Mouse (Mus musculus): ENCODE data around the gene Nos1ap. TPM values are rescaled to one million over a fixed set of nuclear protein-coding genes. Genes with fewer than 3 reads are reported as not detected.

Gene Nos1ap
- polyA plus RNA-seq (2015; fragmentation: Nextera tagmentation; extraction: Ambion mirVana) = 8.0 and 9.9 TPM in 2 replicates

DNA sequence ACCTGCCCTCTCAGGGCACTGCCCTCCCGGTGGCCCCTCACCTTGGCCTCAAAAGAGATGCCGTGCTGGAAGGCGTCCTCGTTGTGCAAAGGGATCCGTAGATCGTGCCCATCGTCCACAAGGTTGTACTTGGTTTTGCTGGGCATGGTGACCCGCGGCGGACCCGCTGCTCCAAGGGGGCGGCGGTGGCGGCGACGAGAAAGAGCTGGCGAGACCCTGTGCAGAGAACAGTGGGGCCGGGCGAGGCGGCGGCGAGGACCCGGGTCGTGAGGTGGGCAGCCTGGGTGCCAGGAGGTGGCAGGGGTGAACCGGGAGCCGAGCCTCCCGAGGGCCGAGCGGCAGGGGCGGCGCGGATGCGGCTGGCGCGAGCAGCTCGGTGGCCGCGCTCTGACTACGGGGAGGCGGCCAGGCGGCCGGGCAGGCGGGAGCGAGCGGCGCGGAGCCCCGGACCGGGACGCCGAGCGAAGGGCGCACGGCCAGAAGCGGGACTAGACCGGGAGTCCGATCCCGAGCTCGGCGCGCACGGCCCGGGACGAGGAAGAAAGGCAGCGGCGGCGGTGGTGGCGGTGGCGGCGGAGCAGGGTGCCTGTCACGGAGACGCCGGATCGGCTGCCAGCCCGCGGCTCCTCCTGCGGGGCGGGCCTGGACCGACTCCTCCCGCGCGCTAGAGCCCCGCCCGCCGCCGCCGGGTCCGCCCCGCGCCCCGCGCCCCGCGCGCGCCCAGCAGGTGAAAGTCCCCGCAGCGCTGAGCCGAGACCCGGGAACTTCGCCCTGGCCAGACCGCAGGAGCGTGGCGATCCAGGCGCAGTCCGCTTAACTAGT is at the start of gene Nos1ap:
TSS of gene Nos1ap (minus strand) at position 643 of the 822 bp plus-strand sequence.
- ATAC-seq (peak; percentile 96), DNase-seq (ENCODE audit: low spot score) (peak; percentile 86)
- H3K36me3 ChIP-seq (ENCODE audit: insufficient read depth, low read length) = no peaks in the 10 kb centered on the region
- no peaks in the 10 kb centered on the region for H3K9me3 ChIP-seq (ENCODE audit: low read length)
- WGBS = 2% methylated on average over 51 of the region's 106 CpGs
- H3K27ac ChIP-seq (ENCODE audit: low read length) = peak within 1 kb of the TSS; percentile 78
- TF ChIP-seq CTCF (IDR thresholded peaks at IDR 0.05) (no peak), EP300 (IDR thresholded peaks at IDR 0.05) (no peak)
- H3K4me3 ChIP-seq (ENCODE audit: low read depth, low read length) = peak within 1 kb of the TSS; percentile 80
- no peaks in the 10 kb centered on the region for H3K27me3 ChIP-seq (replicated peaks; ENCODE audit: insufficient read depth, low read length)
- peak within 1 kb of the TSS; percentile 89 for H3K4me2 ChIP-seq (replicated peaks; ENCODE audit: low read depth, low read length)
- H3K9ac ChIP-seq (replicated peaks; ENCODE audit: low read depth) = peak within 1 kb of the TSS; percentile 71
- H3K4me1 ChIP-seq (ENCODE audit: insufficient read depth, low read depth, low read length) = peaks cover 9% of the 10 kb centered on the region; the same call in 1 of the 2 replicates

DNA sequence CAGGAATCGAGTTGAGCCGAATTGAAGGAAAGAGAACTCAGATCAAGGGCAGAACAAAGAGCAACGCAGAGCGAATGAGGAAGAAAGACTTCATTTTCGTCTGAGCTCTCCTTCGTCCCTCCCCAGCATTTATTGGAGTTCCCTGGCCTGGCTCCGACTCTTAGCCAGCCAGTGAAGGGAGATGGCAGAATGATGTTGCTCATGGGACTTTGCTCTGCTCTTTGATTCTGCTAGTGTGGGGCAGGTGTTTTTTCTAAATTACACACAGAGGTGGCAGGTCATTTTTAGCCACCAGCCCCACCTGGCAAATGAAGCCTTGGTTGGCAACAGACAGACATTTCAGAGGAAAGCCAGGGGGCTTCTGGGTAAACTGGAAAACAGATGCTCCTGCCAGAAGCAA is 49.3 kb upstream of the Nos1ap start:
- H3K27ac ChIP-seq (ENCODE audit: low read length) = no peak overlapping the region
- TF ChIP-seq CTCF (IDR thresholded peaks at IDR 0.05) (no peak), EP300 (IDR thresholded peaks at IDR 0.05) (no peak)
- 78% methylated on average over 7 of the region's 7 CpGs for WGBS

GRCm38 (mm10) chr1:170632856-170633255 is 43.2 kb upstream of the Nos1ap start:
- no peaks in the 10 kb centered on the region for H3K9me3 ChIP-seq (ENCODE audit: low read length)
- H3K36me3 ChIP-seq (ENCODE audit: insufficient read depth, low read length) = no peaks in the 10 kb centered on the region
- no peaks in the 10 kb centered on the region for H3K4me1 ChIP-seq (ENCODE audit: insufficient read depth, low read depth, low read length)
- 60% methylated on average over 4 of the region's 4 CpGs for WGBS
- H3K27ac ChIP-seq (ENCODE audit: low read length) = no peak overlapping the region
- no peak for DNase-seq (ENCODE audit: low spot score)
- TF ChIP-seq CTCF (IDR thresholded peaks at IDR 0.05) (no peak), EP300 (IDR thresholded peaks at IDR 0.05) (no peak)
- no peak for ATAC-seq
- H3K4me2 ChIP-seq (replicated peaks; ENCODE audit: low read depth, low read length) = no peak overlapping the region
- no peaks in the 10 kb centered on the region for H3K27me3 ChIP-seq (replicated peaks; ENCODE audit: insufficient read depth, low read length)
- H3K9ac ChIP-seq (replicated peaks; ENCODE audit: low read depth) = no peak overlapping the region
- H3K4me3 ChIP-seq (ENCODE audit: low read depth, low read length) = no peak overlapping the region

More for the DNA sequence above, 49.3 kb upstream of the Nos1ap start:
- Histone ChIP-seq H3K4me2 (replicated peaks; ENCODE audit: low read depth, low read length) (no peak overlapping the region), H3K36me3 (ENCODE audit: insufficient read depth, low read length) (no peaks in the 10 kb centered on the region), H3K27me3 (replicated peaks; ENCODE audit: insufficient read depth, low read length) (no peaks in the 10 kb centered on the region), H3K4me3 (ENCODE audit: low read depth, low read length) (no peak overlapping the region), H3K4me1 (ENCODE audit: insufficient read depth, low read depth, low read length) (no peaks in the 10 kb centered on the region), H3K9me3 (ENCODE audit: low read length) (no peaks in the 10 kb centered on the region), H3K9ac (replicated peaks; ENCODE audit: low read depth) (no peak overlapping the region)
- ATAC-seq = no peak
- DNase-seq (ENCODE audit: low spot score) = no peak

GRCm38 (mm10) chr1:170632385-170632784 is 42.7 kb upstream of the Nos1ap start:
- Histone ChIP-seq H3K27ac (ENCODE audit: low read length) (no peak overlapping the region), H3K4me1 (ENCODE audit: insufficient read depth, low read depth, low read length) (no peaks in the 10 kb centered on the region), H3K9ac (replicated peaks; ENCODE audit: low read depth) (no peak overlapping the region), H3K27me3 (replicated peaks; ENCODE audit: insufficient read depth, low read length) (no peaks in the 10 kb centered on the region), H3K4me3 (ENCODE audit: low read depth, low read length) (no peak overlapping the region), H3K4me2 (replicated peaks; ENCODE audit: low read depth, low read length) (no peak overlapping the region), H3K36me3 (ENCODE audit: insufficient read depth, low read length) (no peaks in the 10 kb centered on the region), H3K9me3 (ENCODE audit: low read length) (no peaks in the 10 kb centered on the region)
- ATAC-seq = peak; percentile 65
- TF ChIP-seq EP300 (IDR thresholded peaks at IDR 0.05) (no peak), CTCF (IDR thresholded peaks at IDR 0.05) (peak; percentile 99)
- 10% methylated on average over 3 of the region's 3 CpGs for WGBS
- peak; percentile 88 for DNase-seq (ENCODE audit: low spot score)

- WGBS = 83% methylated on average over 5 of the region's 5 CpGs
- no peak overlapping the region for H3K27ac ChIP-seq (ENCODE audit: low read length)
- no peak overlapping the region for H3K9ac ChIP-seq (replicated peaks; ENCODE audit: low read depth)
- H3K9me3 ChIP-seq (ENCODE audit: low read length) = no peaks in the 10 kb centered on the region
- H3K4me1 ChIP-seq (ENCODE audit: insufficient read depth, low read depth, low read length) = no peaks in the 10 kb centered on the region
- H3K4me2 ChIP-seq (replicated peaks; ENCODE audit: low read depth, low read length) = no peak overlapping the region
- DNase-seq (ENCODE audit: low spot score) = no peak
- H3K27me3 ChIP-seq (replicated peaks; ENCODE audit: insufficient read depth, low read length) = no peaks in the 10 kb centered on the region
- TF ChIP-seq EP300 (IDR thresholded peaks at IDR 0.05) (no peak), CTCF (IDR thresholded peaks at IDR 0.05) (no peak)
- H3K4me3 ChIP-seq (ENCODE audit: low read depth, low read length) = no peak overlapping the region
- H3K36me3 ChIP-seq (ENCODE audit: insufficient read depth, low read length) = no peaks in the 10 kb centered on the region
- ATAC-seq = no peak
Observed at GRCm38 (mm10) chr1:170631571-170631970, 41.9 kb upstream of the Nos1ap start.

- H3K9ac ChIP-seq (replicated peaks; ENCODE audit: low read depth) = no peak overlapping the region
- ATAC-seq (no peak), DNase-seq (ENCODE audit: low spot score) (no peak)
- no peaks in the 10 kb centered on the region for H3K36me3 ChIP-seq (ENCODE audit: insufficient read depth, low read length)
- H3K4me1 ChIP-seq (ENCODE audit: insufficient read depth, low read depth, low read length) = no peaks in the 10 kb centered on the region
- H3K27ac ChIP-seq (ENCODE audit: low read length) = no peak overlapping the region
- H3K27me3 ChIP-seq (replicated peaks; ENCODE audit: insufficient read depth, low read length) = no peaks in the 10 kb centered on the region
- no peak for TF ChIP-seq CTCF (IDR thresholded peaks at IDR 0.05)
- TF ChIP-seq EP300 (IDR thresholded peaks at IDR 0.05) = no peak
- H3K4me2 ChIP-seq (replicated peaks; ENCODE audit: low read depth, low read length) = no peak overlapping the region
- H3K4me3 ChIP-seq (ENCODE audit: low read depth, low read length) = no peak overlapping the region
- no peaks in the 10 kb centered on the region for H3K9me3 ChIP-seq (ENCODE audit: low read length)
- WGBS = 76% methylated on average over 4 of the region's 4 CpGs
Observed at GRCm38 (mm10) chr1:170630489-170630888, 40.8 kb upstream of the Nos1ap start.

Measured in lung, postnatal 0 days (tissue).